Mouse (Mus musculus) limb, embryonic 15.5 days (tissue): ENCODE data around the gene Asprv1. TPM values are rescaled to one million over a fixed set of nuclear protein-coding genes. Genes with fewer than 3 reads are reported as not detected.

ENCODE experiments used
- ATAC-seq: fragments of 200-750 bp; cut with Nextera tagmentation; 2 replicates; pipeline ENCODE4 v1.8.0; 2017; ENCODE audit warnings: low read depth, moderate TSS enrichment; ENCODE audit not compliant: insufficient number of reproducible peaks, low FRiP score, low TSS enrichment
- H3K27ac ChIP-seq: fragments of 300-500 bp; sonication (generic); 2 replicates; pipeline ENCODE4 v1.5.1; 2015; ENCODE audit warnings: moderate library complexity, mild to moderate bottlenecking, inconsistent platforms
- H3K27me3 ChIP-seq: fragments of 300-500 bp; sonication (generic); 2 replicates; pipeline ENCODE4 v1.6.1; 2015; ENCODE audit warnings: inconsistent platforms
- H3K36me3 ChIP-seq: fragments of 300-500 bp; sonication (generic); 2 replicates; pipeline ENCODE4 v1.6.1; 2015; ENCODE audit warnings: inconsistent platforms
- H3K4me1 ChIP-seq: fragments of 300-500 bp; sonication (generic); 2 replicates; pipeline ENCODE4 v1.6.1; 2015; ENCODE audit warnings: inconsistent platforms
- H3K4me2 ChIP-seq: fragments of 300-500 bp; sonication (generic); 2 replicates; pipeline ENCODE4 v1.6.1; 2015; ENCODE audit warnings: mild to moderate bottlenecking, inconsistent platforms
- H3K4me3 ChIP-seq: fragments of 300-500 bp; sonication (generic); 2 replicates; pipeline ENCODE4 v1.5.1; 2015; ENCODE audit warnings: mild to moderate bottlenecking, inconsistent platforms
- H3K9ac ChIP-seq: fragments of 300-500 bp; sonication (generic); 2 replicates; pipeline ENCODE4 v1.6.1; 2015; ENCODE audit warnings: inconsistent platforms
- H3K9me3 ChIP-seq: fragments of 300-500 bp; sonication (generic); 2 replicates; pipeline ENCODE4 v1.6.1; 2016; ENCODE audit warnings: inconsistent platforms
- WGBS: fragments of 180-500 bp; shearing (Covaris S2); methylation state at CpG from one replicate; pipeline ENCODE4 v1.1.7; 2015; 5-methylcytosine and 5-hydroxymethylcytosine counted together
- polyA plus RNA-seq: library from polyadenylated mRNA; unstranded; fragments of >200 nt; fragmentation: Nextera tagmentation; extraction: Ambion mirVana; gene quantifications from 2 replicates; pipeline ENCODE4 v1.2.1, GENCODE M21; 2015

Asprv1 gene
- polyA plus RNA-seq, 1 experiment from 2014 or later = 610 TPM

GRCm38 (mm10) chr6:86594636-86595035 is 33.3 kb upstream of the Asprv1 start:
- no peak for ATAC-seq
- Histone ChIP-seq H3K27me3 (0 out of 2 replicates have a peak, but pooled peaks cover 3% of the 10 kb centered on the region), H3K4me3 (no peak overlapping the region; the same call in 1 of the 2 replicates), H3K4me1 (peaks cover 7% of the 10 kb centered on the region), H3K27ac (no peak overlapping the region), H3K9ac (no peak overlapping the region), H3K9me3 (no peaks in the 10 kb centered on the region), H3K4me2 (peak overlapping the region; percentile 13; the same call in 1 of the 2 replicates), H3K36me3 (no peaks in the 10 kb centered on the region)
- WGBS = 24% methylated on average over 9 of the region's 9 CpGs

DNA sequence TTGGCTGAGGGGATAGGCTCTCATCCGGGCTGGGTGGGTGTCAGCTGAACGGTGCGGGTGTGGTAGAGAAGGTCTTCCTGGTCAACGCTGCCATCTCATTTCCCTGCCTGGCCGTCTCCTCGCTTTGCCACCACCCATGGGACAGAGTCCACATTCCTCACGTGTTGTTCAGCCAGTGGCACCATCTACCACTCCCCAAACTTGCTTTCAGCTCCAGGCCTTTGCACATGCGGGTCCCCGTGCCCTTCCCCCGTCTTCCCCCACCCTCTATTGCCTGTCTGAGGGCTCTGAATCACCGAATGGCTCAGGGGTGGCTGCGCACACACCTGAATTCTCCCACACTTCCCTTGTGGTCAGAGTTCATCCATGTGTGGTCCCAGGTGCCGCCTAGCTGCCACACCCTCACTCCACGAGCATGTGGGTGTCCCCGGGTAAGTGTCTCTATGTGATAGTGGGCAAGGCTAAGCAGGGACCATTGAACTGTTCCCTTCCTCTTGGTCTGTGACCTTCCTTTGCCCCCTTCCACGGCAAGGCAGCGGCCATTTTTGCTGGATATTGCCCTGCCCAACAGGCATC is 32.0 kb upstream of the Asprv1 start:
- 0 out of 2 replicates have a peak, but pooled peaks cover 3% of the 10 kb centered on the region for H3K27me3 ChIP-seq
- 77% methylated on average over 17 of the region's 17 CpGs for WGBS
- H3K36me3 ChIP-seq = no peaks in the 10 kb centered on the region
- no peak overlapping the region for H3K4me2 ChIP-seq
- no peak overlapping the region for H3K4me3 ChIP-seq
- H3K4me1 ChIP-seq = peaks cover 16% of the 10 kb centered on the region
- no peak for ATAC-seq
- no peak overlapping the region for H3K9ac ChIP-seq
- no peak overlapping the region for H3K27ac ChIP-seq
- no peaks in the 10 kb centered on the region for H3K9me3 ChIP-seq

GRCm38 (mm10) chr6:86598742-86599193 is 29.2 kb upstream of the Asprv1 start:
- Histone ChIP-seq H3K9ac (no peak overlapping the region), H3K4me3 (no peak overlapping the region), H3K27ac (no peak overlapping the region), H3K4me1 (peaks cover 16% of the 10 kb centered on the region), H3K9me3 (no peaks in the 10 kb centered on the region), H3K36me3 (no peaks in the 10 kb centered on the region), H3K27me3 (0 out of 2 replicates have a peak, but pooled peaks cover 3% of the 10 kb centered on the region), H3K4me2 (no peak overlapping the region)
- no peak for ATAC-seq
- WGBS = 68% methylated on average over 5 of the region's 5 CpGs

- WGBS = 20% methylated on average over 4 of the region's 4 CpGs
- Histone ChIP-seq H3K27me3 (0 out of 2 replicates have a peak, but pooled peaks cover 3% of the 10 kb centered on the region), H3K4me2 (no peak overlapping the region), H3K9ac (no peak overlapping the region), H3K27ac (peak overlapping the region; percentile 84; the same call in 1 of the 2 replicates), H3K4me1 (peaks cover 16% of the 10 kb centered on the region), H3K9me3 (no peaks in the 10 kb centered on the region), H3K36me3 (no peaks in the 10 kb centered on the region), H3K4me3 (no peak overlapping the region)
- no peak for ATAC-seq
Observed at GRCm38 (mm10) chr6:86599197-86599596, 28.8 kb upstream of the Asprv1 start.

DNA sequence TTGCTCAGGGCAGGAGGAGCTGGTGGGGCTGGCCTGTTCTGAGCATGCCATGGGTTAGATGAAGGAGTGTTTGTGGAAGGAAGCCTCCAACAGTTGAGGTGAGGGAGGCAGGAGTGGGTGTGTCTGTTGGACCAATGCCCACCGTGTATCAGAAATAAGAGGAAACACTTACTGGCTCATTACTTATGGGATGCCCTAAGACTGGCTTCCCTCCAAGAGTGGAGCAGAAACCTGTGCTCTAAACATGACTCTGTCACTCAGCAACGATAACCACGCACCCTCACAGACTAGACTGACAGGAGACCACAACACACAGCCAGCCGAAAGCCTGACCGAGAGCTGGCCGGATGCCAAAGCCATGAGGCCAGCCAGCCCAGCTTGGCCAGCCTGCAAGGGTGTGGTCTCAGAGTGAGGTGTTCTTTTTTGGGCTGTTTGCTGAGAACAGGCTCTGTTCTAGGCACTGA is 28.0 kb upstream of the Asprv1 start:
- WGBS = 18% methylated on average over 6 of the region's 6 CpGs
- no peak overlapping the region for H3K4me3 ChIP-seq
- H3K27me3 ChIP-seq = 0 out of 2 replicates have a peak, but pooled peaks cover 3% of the 10 kb centered on the region
- H3K4me2 ChIP-seq = peak overlapping the region; percentile 24; the same call in 1 of the 2 replicates
- no peaks in the 10 kb centered on the region for H3K9me3 ChIP-seq
- no peaks in the 10 kb centered on the region for H3K36me3 ChIP-seq
- H3K27ac ChIP-seq = peak overlapping the region; percentile 84
- H3K4me1 ChIP-seq = peaks cover 16% of the 10 kb centered on the region
- H3K9ac ChIP-seq = no peak overlapping the region
- peak; percentile 79 for ATAC-seq

DNA sequence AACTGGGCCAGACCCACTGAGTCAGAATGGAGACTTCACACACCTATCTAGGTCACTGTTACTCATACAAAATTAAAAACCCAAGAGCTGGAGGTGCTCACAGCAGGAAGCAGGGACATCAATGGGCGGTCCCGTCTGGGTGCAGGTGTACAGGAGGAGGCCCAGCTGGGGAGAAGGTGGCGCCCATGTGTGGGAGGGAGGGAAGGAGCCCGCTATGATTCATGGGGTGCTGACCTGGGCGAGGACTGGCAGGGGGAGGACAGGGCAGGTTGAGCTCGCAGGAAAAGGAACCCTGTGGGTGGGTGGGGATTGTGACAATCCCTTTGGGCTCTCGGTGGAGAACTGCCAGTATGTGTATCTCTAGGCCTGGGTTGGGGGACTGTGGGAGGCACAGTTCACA is 22.7 kb upstream of the Asprv1 start:
- Histone ChIP-seq H3K4me3 (no peak overlapping the region), H3K4me2 (no peak overlapping the region), H3K9ac (no peak overlapping the region), H3K4me1 (peaks cover 3% of the 10 kb centered on the region), H3K27ac (no peak overlapping the region), H3K36me3 (no peaks in the 10 kb centered on the region), H3K9me3 (no peaks in the 10 kb centered on the region), H3K27me3 (no peaks in the 10 kb centered on the region)
- ATAC-seq = no peak
- WGBS = 63% methylated on average over 7 of the region's 7 CpGs

GRCm38 (mm10) chr6:86606289-86606688 is 21.7 kb upstream of the Asprv1 start:
- no peak overlapping the region for H3K9ac ChIP-seq
- no peaks in the 10 kb centered on the region for H3K36me3 ChIP-seq
- WGBS = 74% methylated on average over 4 of the region's 4 CpGs
- H3K4me3 ChIP-seq = no peak overlapping the region
- peaks cover 4% of the 10 kb centered on the region; the same call in 1 of the 2 replicates for H3K4me1 ChIP-seq
- H3K4me2 ChIP-seq = no peak overlapping the region
- H3K9me3 ChIP-seq = no peaks in the 10 kb centered on the region
- ATAC-seq = no peak
- H3K27ac ChIP-seq = no peak overlapping the region
- H3K27me3 ChIP-seq = no peaks in the 10 kb centered on the region

DNA sequence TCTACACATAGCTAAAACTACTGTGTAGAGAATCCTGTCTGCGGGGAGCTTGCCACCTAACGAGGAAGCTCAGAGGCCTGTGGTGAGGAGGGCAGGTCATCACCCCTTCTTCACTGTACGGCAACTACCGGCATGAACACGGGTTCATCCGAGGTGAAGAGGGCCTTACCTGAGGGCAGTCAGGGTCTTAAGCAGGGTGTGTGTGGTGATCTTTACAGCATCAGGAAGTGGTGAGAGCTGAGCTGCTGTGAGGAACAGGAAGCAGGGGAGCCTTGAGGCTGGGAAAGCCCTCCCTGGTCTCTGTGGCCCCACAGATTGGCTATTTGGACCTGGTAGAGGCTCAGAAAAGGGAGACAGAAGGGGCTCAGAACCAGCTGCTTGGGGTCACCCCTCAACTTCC is 20.5 kb upstream of the Asprv1 start:
- Histone ChIP-seq H3K4me1 (peaks cover 4% of the 10 kb centered on the region; the same call in 1 of the 2 replicates), H3K4me2 (no peak overlapping the region), H3K9me3 (no peaks in the 10 kb centered on the region), H3K27ac (no peak overlapping the region), H3K27me3 (no peaks in the 10 kb centered on the region), H3K4me3 (no peak overlapping the region), H3K9ac (no peak overlapping the region), H3K36me3 (no peaks in the 10 kb centered on the region)
- ATAC-seq = no peak
- WGBS = 67% methylated on average over 6 of the region's 6 CpGs

DNA sequence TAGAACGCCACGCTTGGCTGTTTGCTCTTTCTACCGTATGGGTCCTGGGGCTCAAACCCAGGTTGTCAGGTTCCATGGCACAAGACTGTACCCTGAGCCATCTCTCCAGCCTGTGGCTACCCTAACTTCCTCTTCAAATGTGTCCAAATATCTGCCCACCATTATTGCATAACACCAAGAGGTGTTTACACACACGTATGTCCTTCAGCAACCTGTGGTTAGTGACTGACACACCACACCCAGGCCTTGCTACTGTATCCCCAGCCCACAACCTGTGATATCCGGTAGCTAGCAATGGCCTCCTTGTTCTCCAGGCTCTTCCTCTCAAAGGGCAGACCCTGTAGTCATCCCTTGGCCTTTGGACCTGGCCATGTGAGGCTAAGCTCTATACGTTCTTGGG is 18.7 kb upstream of the Asprv1 start:
- WGBS = 88% methylated on average over 6 of the region's 6 CpGs

GRCm38 (mm10) chr6:86610714-86611113 is 17.2 kb upstream of the Asprv1 start:
- no peaks in the 10 kb centered on the region for H3K36me3 ChIP-seq
- H3K4me2 ChIP-seq = no peak overlapping the region
- H3K4me3 ChIP-seq = no peak overlapping the region
- WGBS = 38% methylated on average over 5 of the region's 5 CpGs
- no peaks in the 10 kb centered on the region for H3K27me3 ChIP-seq
- peaks cover 4% of the 10 kb centered on the region; the same call in 1 of the 2 replicates for H3K4me1 ChIP-seq
- ATAC-seq = no peak
- no peak overlapping the region for H3K27ac ChIP-seq
- no peak overlapping the region for H3K9ac ChIP-seq
- no peaks in the 10 kb centered on the region for H3K9me3 ChIP-seq

More for the DNA sequence above, 18.7 kb upstream of the Asprv1 start:
- Histone ChIP-seq H3K36me3 (no peaks in the 10 kb centered on the region), H3K4me1 (peaks cover 4% of the 10 kb centered on the region; the same call in 1 of the 2 replicates), H3K9ac (no peak overlapping the region), H3K27ac (no peak overlapping the region), H3K27me3 (no peaks in the 10 kb centered on the region), H3K4me2 (no peak overlapping the region), H3K9me3 (no peaks in the 10 kb centered on the region), H3K4me3 (no peak overlapping the region)
- no peak for ATAC-seq

DNA sequence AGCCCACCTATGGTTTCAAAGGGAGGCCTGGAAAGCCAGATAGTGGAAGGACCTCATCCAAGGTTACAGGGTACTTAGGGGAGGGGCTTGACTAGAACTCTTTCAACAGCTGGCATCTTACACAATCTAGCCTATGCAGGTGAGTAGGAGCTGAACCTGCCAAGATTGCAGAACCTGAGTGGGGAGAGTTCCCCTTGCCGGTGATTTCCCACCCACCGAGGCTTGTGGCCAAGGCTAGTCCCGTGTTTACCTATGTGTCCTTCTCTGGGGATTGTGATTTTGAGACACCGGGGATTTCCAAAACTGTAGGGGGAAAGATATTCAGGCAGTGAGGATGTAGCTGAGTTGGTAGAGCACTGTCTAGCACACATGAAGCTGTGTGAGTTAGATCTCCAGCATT is 12.7 kb upstream of the Asprv1 start:
- H3K9ac ChIP-seq = no peak overlapping the region
- no peaks in the 10 kb centered on the region for H3K27me3 ChIP-seq
- no peak overlapping the region for H3K4me3 ChIP-seq
- H3K36me3 ChIP-seq = no peaks in the 10 kb centered on the region
- no peaks in the 10 kb centered on the region for H3K9me3 ChIP-seq
- H3K4me2 ChIP-seq = no peak overlapping the region
- WGBS = 81% methylated on average over 4 of the region's 4 CpGs
- H3K27ac ChIP-seq = no peak overlapping the region
- no peak for ATAC-seq
- H3K4me1 ChIP-seq = peaks cover 9% of the 10 kb centered on the region; the same call in 1 of the 2 replicates

DNA sequence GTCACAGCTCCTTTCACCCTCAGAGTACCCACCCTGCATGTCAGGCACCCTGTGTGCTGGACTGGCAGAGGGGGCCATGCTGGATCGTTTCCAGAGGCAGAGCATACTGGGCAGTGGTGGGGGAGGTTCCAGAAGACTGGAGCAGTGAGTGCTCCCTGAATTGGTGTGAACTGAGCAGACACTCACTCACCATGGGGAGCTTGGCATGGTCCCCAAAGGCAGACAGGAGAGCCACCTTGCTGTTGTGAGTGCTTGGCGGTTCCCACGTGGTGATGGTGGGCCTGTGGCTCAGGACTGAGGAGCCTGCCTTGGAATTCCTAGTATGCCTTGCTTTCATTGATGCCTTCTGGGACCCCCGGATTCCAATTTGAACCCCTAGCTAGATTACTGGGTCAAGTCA is 4.8 kb upstream of the Asprv1 start:
- Histone ChIP-seq H3K36me3 (no peaks in the 10 kb centered on the region), H3K27ac (no peak overlapping the region), H3K4me3 (no peak overlapping the region), H3K4me1 (peaks cover 32% of the 10 kb centered on the region), H3K9me3 (no peaks in the 10 kb centered on the region), H3K9ac (no peak overlapping the region), H3K27me3 (peaks cover 8% of the 10 kb centered on the region; the same call in 1 of the 2 replicates), H3K4me2 (no peak overlapping the region)
- WGBS = 64% methylated on average over 4 of the region's 4 CpGs
- no peak for ATAC-seq
